Mouse (Mus musculus): Measurements from ENCODE around the gene Tgfbr2.

DNA sequence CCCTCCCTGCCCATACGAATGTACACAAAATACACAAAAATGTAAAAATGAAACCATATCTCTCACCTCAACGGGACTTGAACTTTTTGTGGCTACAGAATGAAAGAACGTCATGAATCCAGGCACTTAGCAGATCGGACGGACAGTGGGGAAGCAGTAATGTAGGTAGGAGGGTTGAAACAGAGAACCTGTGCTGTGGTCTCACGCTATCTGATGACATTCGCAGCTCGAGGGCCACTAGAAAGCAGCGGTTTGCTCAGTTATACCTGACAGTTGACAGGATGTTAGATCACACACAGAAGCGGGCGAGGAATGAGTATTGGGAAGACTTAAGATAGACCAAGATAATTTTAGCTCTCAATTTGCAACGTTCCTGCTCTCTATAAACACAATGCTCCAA is 36.9 kb upstream of the Tgfbr2 start:
- TF ChIP-seq CTCF (IDR thresholded peaks at IDR 0.05 in 2 of 3, conservative IDR thresholded peaks at IDR 0.05 in 1 of 3; ENCODE audit: control insufficient read depth in 1 of 3, insufficient read depth in 1 of 3, low read depth in 2 of 3, low read length in 3 of 3, poor library complexity in 1 of 3, severe bottlenecking in 1 of 3) (no peak), POLR2A (IDR thresholded peaks at IDR 0.05; ENCODE audit: control insufficient read depth in 1 of 2, insufficient read depth in 1 of 2, low read depth in 1 of 2, low read length in 2 of 2, poor library complexity in 1 of 2) (no peak), MAFK (IDR thresholded peaks at IDR 0.05; ENCODE audit: borderline replicate concordance, low read depth, low read length) (no peak)
